Mouse (Mus musculus) Patski (cell line): Measurements from ENCODE around the gene Uso1. TPM values are rescaled to one million over a fixed set of nuclear protein-coding genes. Genes with fewer than 3 reads are reported as not detected.
A peak's percentile ranks its signal among the peaks of the same experiment; 100 is the strongest.
"Not testable (repeated sequence)": the region's sequence is repeated elsewhere in the genome, so short reads cannot be mapped to it uniquely, and the experiment has no call there.

ENCODE experiments used
- ATAC-seq: fragments of 100-300 bp; one replicate; pipeline ENCODE4 v1.8.0; 2021
- CTCF ChIA-PET: fragments of 350-600 bp; sonication (Branson Sonifier 250); formaldehyde crosslinking; loops from one replicate; lab custom pipeline; 2022; ENCODE audit warnings: inconsistent platforms; lab: Charles Lee
- POLR2A ChIA-PET: fragments of 350-600 bp; sonication (Branson Sonifier 250); formaldehyde crosslinking; loops from one replicate; lab custom pipeline; 2022; ENCODE audit warnings: antibody characterized with exemption, inconsistent platforms; lab: Charles Lee
- DNase-seq: peaks from one replicate; pipeline ENCODE4 v3.0.0-alpha.2; 2011; ENCODE audit warnings: low read depth, low spot score
- H3K27me3 ChIP-seq: fragments of 371-371 bp; one replicate; pipeline ENCODE4 v1.5.1; 2021
- CTCF ChIP-seq: fragments of 100-300 bp; IDR thresholded peaks from one replicate; pipeline ENCODE4 v1.5.1; 2021
- in situ Hi-C: fragments of 300-500 bp; cut with MboI; formaldehyde crosslinking; loops from 3 replicates; pipeline ENCODE4 v1.11.1; 2018; ENCODE audit warnings: low pct_unique_long_range_greater_than_20kb, mixed read lengths
- polyA plus RNA-seq: library from polyadenylated mRNA; unstranded; gene quantifications from one replicate; pipeline ENCODE4 v1.2.3, GENCODE M21; 2021

The Uso1 gene
- polyA plus RNA-seq, 1 experiment from 2014 or later: 96.2 TPM

DNA sequence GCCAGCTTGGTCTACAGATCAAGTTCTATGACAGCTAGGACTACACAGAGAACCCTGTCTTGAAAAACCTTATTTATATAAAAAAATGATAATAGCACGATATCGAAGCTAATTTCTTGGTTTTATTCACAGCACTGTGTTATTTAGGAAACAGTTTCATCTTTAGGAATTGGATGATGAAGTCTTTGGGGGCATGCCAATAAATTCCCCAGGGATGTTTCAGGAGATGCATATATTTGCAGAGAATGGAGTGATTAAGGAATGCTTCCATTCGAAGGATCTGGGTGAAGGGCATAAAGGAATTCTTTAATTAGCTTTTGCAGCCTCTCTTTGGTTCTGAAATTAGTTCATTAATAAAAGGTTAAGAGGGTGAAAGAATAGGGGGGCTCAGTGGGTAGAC lies 12.3 kb upstream of the Uso1 start:
- ATAC-seq (no peak), DNase-seq (no peak)
- H3K27me3 ChIP-seq: no peaks in the 10 kb centered on the region
- in situ Hi-C loops: no loop called here
- no peak for TF ChIP-seq CTCF
- CTCF ChIA-PET: no interaction called here
- POLR2A ChIA-PET: no interaction called here

DNA sequence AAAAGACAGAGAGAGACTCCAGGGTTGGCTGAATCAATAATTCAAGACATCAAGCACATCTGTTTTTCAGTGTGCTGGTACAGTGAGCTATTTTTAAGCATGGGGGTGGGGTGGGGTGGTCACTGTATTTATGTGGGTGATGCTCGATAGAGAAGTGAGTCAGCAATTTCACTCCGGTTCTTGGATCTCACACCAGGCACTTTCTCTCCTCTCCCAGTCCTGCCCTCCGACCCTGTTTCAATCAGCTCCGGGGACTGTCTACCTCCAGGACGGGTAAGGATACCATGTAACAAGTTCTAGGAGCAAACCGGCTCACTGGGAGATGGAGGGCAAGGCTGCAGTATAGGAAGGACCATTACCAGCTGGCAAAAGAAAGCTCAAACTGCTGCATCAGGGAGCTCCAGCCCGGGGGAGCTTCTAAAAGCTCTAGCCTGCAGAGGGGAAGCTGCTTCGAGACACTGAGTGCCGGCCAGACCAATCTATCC lies 10.6 kb upstream of the Uso1 start:
- POLR2A ChIA-PET: no interaction called here
- CTCF ChIA-PET: interaction anchor here (1.5 kb wide), 1 partner anchor 9 kb away, joined by 8 read pairs; no protein-coding TSS in a partner anchor
- DNase-seq (no peak), ATAC-seq (no peak)
- no peak for TF ChIP-seq CTCF
- in situ Hi-C loops: no loop called here
- no peaks in the 10 kb centered on the region for H3K27me3 ChIP-seq

DNA sequence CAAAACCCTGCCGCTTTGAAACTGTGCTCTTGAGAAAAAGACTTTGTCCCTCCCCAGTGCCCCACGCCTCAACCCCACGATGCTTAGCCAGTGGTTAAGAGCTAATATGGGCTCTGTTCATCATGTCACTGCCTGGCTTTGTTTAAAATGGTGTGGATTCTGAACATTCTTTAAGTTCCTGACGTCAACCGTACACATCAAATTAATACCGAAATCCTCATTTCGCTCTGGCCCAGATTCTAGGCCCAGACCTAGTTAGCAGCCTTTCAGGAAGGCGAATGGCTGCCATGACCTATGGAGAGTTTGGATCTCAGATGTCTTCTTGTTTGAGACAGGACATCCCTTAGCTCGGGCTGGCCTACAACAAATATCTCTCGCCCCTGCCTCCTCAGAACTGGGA lies 10.0 kb upstream of the Uso1 start:
- ChIA-PET CTCF (interaction anchor here (1.5 kb wide), 1 partner anchor 10 kb away, joined by 8 read pairs; no protein-coding TSS in a partner anchor), POLR2A (no interaction called here)
- ATAC-seq: no peak
- no peak for DNase-seq
- H3K27me3 ChIP-seq: no peaks in the 10 kb centered on the region
- no peak for TF ChIP-seq CTCF
- in situ Hi-C loops: no loop called here

DNA sequence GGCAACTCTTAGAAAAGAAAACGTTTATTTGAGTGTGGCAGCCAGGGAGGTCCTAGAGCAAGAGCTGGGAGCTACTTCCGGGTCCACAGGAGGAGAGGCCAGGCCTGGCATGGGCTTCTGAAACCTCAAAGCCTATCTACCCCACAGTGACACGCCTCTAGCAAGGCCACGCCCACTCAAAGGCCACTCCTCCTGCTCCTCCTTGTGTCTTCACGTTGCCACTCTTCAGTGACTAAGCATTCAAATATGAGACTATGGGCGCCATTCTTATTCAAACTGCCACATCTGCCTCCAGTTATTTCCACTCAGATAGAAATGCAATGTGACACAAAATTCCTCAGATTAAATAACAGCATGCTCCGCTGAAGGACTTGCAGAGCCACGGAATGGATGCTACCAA lies 9.2 kb upstream of the Uso1 start:
- DNase-seq (no peak), ATAC-seq (no peak)
- no peak for TF ChIP-seq CTCF
- ChIA-PET POLR2A (interaction anchor here (0.6 kb wide), 1 partner anchor 48 kb away, joined by 3 read pairs; no protein-coding TSS in a partner anchor), CTCF (interaction anchor here (1.5 kb wide), 1 partner anchor 10 kb away, joined by 8 read pairs; no protein-coding TSS in a partner anchor)
- H3K27me3 ChIP-seq: no peaks in the 10 kb centered on the region
- in situ Hi-C loops: no loop called here

DNA sequence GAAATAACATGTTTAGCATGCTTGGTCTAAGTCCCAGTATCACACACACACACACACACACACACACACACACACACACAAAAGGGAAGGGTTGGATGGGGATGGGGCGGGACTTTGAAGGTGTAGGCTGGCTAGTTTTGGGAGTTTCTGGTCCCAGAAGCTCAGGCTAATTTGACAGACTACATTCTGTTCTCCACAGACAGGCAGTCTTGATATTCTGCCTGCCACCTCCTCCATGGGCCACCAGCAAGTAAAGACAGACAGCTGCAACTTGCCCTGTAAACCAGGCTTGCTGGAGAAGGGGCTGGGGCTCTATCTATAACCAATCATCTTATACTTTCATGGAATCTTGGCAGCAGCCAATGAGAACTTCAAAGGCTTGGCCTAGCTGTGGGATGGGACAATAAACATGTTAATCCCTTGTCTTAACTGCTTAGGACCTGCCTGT lies 8.4 kb upstream of the Uso1 start:
- no peak for TF ChIP-seq CTCF
- CTCF ChIA-PET: no interaction called here
- POLR2A ChIA-PET: interaction anchor here (0.6 kb wide), 2 partner anchors 49 to 728 kb away, joined by 3 read pairs; no protein-coding TSS in a partner anchor
- DNase-seq (no peak), ATAC-seq (no peak)
- no peaks in the 10 kb centered on the region for H3K27me3 ChIP-seq
- in situ Hi-C loops: no loop called here

DNA sequence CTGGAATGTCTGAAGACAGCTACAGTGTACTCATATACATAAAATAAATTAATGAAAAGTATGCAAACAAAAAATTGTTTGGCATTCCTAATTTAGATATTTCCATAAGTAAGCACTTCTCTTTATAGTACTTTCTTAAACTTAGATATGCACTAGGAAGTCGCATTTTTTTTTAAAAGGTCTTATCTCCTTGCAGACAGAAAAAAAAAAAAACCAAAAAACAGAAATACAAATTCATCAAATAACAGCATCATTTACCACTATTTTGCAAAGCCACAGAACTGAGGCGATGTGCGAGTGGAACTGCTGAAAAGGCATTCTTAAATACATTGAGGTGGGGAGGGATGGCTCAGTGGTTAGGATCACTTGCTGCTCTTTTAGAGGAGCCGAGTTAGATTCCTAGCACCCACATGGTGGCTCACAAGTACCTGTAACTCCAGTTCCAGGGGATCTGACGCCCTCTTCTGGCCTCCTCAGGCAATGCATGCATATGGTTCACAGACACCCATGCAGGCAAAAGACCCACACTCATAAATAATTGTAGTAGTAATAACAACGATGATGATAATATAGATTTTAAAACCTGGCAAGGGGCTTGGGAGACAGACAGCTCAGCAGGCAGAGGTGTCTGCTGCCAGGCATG lies 7.6 kb upstream of the Uso1 start:
- DNase-seq: no peak
- CTCF ChIA-PET: no interaction called here
- POLR2A ChIA-PET: interaction anchor here (0.6 kb wide), 1 partner anchor 729 kb away, joined by 3 read pairs; no protein-coding TSS in a partner anchor
- no peaks in the 10 kb centered on the region for H3K27me3 ChIP-seq
- TF ChIP-seq CTCF: peak; percentile 37
- no peak for ATAC-seq
- in situ Hi-C loops: no loop called here

DNA sequence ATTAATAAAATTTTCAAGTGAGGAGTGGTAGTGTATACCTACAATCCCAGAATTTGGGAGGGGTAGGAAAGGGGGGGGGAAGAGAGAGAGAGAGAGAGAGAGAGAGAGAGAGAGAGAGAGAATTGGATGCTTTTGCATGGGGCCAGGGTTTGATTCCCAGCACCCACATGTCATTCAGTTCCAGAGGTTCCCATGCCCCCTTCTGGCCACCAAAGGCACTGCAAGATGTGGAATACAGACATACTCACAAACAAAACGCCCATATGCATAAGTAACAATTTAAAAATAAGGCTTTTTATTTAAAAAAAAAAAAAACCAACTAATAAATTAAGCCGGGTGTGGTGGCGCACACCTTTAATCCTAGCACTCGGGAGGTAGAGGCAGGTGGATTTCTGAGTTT lies 5.6 kb upstream of the Uso1 start:
- in situ Hi-C loops: no loop called here
- no peak for DNase-seq
- TF ChIP-seq CTCF: peak; percentile 51
- POLR2A ChIA-PET: interaction anchor here (1.1 kb wide), 1 partner anchor 48 kb away, joined by 3 read pairs; the partner anchor contains the start of gene G3bp2
- CTCF ChIA-PET: no interaction called here
- no peaks in the 10 kb centered on the region for H3K27me3 ChIP-seq
- ATAC-seq: no peak

DNA sequence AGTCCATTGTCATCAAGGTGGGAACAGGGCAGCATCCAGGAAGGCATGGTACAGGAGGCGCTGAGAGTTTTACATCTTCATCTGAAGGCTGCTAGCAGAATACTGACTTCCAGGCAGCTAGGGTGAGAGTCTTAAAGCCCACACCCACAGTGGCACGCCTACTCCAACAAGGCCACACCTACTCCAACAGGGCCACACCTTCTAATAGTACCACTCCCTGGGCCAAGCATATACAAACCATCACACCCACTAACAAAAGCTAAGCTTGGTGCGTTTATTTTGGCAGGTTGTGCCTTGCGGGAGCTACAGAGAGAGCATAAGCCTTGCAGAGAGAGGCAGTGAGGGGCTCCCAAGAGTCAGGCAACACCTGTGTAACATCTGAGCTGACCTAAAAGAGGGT lies 4.7 kb upstream of the Uso1 start:
- POLR2A ChIA-PET: interaction anchor here (0.6 to 1.1 kb wide), 2 partner anchors 14 to 49 kb away, joined by 3 read pairs; partner anchors contain the start of gene G3bp2
- DNase-seq, H3K27me3 ChIP-seq, ATAC-seq, in situ Hi-C loops, CTCF ChIA-PET: not testable (repeated sequence)

DNA sequence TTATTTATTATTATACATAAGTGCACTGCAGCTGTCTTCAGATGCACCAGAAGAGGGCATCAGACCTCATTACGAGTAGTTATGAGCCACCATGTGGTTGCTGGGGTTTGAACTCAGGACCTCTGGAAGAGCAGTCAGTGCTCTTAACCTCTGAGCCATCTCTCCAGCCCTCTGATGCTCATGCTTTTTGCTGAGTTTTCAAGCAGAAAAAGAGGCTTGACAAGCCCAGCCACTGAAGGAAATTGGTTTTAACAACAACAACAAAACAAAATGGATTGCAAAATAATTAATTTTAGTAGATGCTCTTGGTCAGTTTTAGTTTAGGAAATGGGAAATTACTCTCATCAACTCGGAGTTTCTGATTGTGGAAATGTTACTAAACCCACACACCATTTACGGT lies 2.8 kb upstream of the Uso1 start:
- in situ Hi-C loops: no loop called here
- no peaks in the 10 kb centered on the region for H3K27me3 ChIP-seq
- no peak for TF ChIP-seq CTCF
- ChIA-PET CTCF (no interaction called here), POLR2A (no interaction called here)
- DNase-seq: no peak
- ATAC-seq: no peak

DNA sequence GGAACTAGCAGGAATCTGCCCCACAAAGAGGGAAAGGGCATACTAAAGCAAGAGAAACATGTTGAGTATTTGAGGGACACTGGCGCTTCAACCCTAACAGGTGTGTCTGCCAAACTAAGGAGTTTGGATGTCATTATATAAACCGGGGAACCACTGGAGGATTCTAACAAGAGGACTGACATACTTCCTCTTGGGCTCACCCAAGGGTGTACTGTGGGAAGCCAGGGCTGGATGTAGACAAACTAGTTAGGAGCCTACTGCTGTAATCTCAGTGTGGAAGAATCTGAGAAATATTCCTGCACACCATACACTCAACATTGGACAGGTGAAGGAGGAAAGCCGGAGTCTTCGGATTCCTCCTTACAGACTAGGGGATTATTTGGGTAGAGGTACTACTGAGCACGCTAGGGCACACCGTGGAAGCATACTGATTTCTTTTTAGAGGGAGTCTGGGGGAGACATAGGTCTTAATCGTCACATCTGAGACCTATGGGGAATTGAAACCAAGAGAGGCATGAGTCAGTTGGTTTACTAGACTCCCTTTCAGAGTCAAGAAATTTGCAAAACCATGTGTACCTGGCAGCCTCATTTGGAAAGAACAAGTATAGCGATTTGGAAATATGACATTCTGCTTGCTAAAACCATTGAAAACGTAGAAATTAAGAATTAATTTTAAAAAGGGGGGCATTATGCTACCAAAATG lies 1.1 kb upstream of the Uso1 start:
- POLR2A ChIA-PET: no interaction called here
- ATAC-seq: no peak
- DNase-seq: no peak
- in situ Hi-C loops: no loop called here
- no peak for TF ChIP-seq CTCF
- CTCF ChIA-PET: no interaction called here
- H3K27me3 ChIP-seq: no peaks in the 10 kb centered on the region
